9 mouse cellular contexts compared by ENCODE assay signal in genomic region chr2:154548688-154549087, GRCm38 (mm10). TPM values are rescaled to one million over a fixed set of nuclear protein-coding genes. Genes with fewer than 3 reads are reported as not detected.
A peak's percentile ranks its signal among the peaks of the same experiment; 100 is the strongest.
DNase-seq lines count a peak whose midpoint lies in the region; ATAC-seq and TF ChIP-seq lines count a peak whose summit lies in the region.
"Had no signal": no experiment of that assay in that cellular context is flagged by ENCODE, and none has a peak within 500 bp of the region (broad histone marks: within the 10 kb centered on the region; RNA-seq: fewer than 3 reads in every experiment).

No protein-coding gene starts in this region.

- TF ChIP-seq CTCF in lung, embryonic 14.5 days (IDR thresholded peaks at IDR 0.05; ENCODE audit: low read depth): no peak
- no peak for TF ChIP-seq CTCF in liver, adult 2 months (IDR thresholded peaks at IDR 0.05; ENCODE audit: low read depth, low read length)

- H3K27me3 ChIP-seq in lung, embryonic 14.5 days (ENCODE audit: insufficient read depth, low read length): peaks cover 27% of the 10 kb centered on the region
- peaks cover 9% of the 10 kb centered on the region for H3K27me3 ChIP-seq in liver, adult 2 months (ENCODE audit: control insufficient read depth, insufficient read depth, low read length)
- peaks cover 20% of the 10 kb centered on the region for H3K27me3 ChIP-seq in stomach, embryonic 16.5 days (ENCODE audit: control insufficient read depth, insufficient read depth, low read length)

- no peak for ATAC-seq in lung, embryonic 14.5 days (ENCODE audit: insufficient read depth)
- no peak for ATAC-seq in stomach, embryonic 16.5 days (ENCODE audit: insufficient read depth, low FRiP score)
- ATAC-seq in megakaryocyte progenitor cell, adult 5-6 weeks (replicated peaks; ENCODE audit: poor library complexity): no peak

- H3K4me2 ChIP-seq in lung, embryonic 14.5 days: peak overlapping the region; percentile 90; the same call in 1 of the 2 replicates
- H3K4me2 ChIP-seq in stomach, embryonic 16.5 days (ENCODE audit: low read depth, low read length): peak overlapping the region; percentile 63; the same call in 1 of the 2 replicates

- H3K9me3 ChIP-seq in lung, embryonic 14.5 days (ENCODE audit: low read depth, low read length): no peaks in the 10 kb centered on the region
- H3K9me3 ChIP-seq in stomach, embryonic 16.5 days (replicated peaks; ENCODE audit: control insufficient read depth, low read length): no peaks in the 10 kb centered on the region
- H3K9me3 ChIP-seq: limb, embryonic 15.5 days had no signal

- DNase-seq in adrenal gland, postnatal 14 days: peak; percentile 65
- DNase-seq in adrenal gland, adult 8-10 months: no peak
- DNase-seq in lung, embryonic 14.5 days: peak; percentile 38
- DNase-seq in lung, adult 18-20 months: no peak
- peak; percentile 38 for DNase-seq in liver, adult 2 months (ENCODE audit: extremely low read depth, low read depth, low spot score)
- no peak for DNase-seq in layer of hippocampus, adult 11-12 months (ENCODE audit: low spot score)

- H3K4me1 ChIP-seq in lung, embryonic 14.5 days (ENCODE audit: insufficient read depth): peaks cover 17% of the 10 kb centered on the region
- peaks cover 5% of the 10 kb centered on the region for H3K4me1 ChIP-seq in liver, adult 2 months (ENCODE audit: control insufficient read depth, insufficient read depth, low read length)
- H3K4me1 ChIP-seq in stomach, embryonic 16.5 days (ENCODE audit: control insufficient read depth, insufficient read depth, low read length): peaks cover 10% of the 10 kb centered on the region; the same call in 1 of the 2 replicates

- no peaks in the 10 kb centered on the region for H3K79me2 ChIP-seq in liver, adult 2 months (ENCODE audit: control insufficient read depth, insufficient read depth, low read length)

- 57% methylated on average over 3 of the region's 3 CpGs for WGBS in lung, embryonic 14.5 days
- 68% methylated on average over 3 of the region's 3 CpGs for WGBS in liver, adult 2 months
- 55% methylated on average over 3 of the region's 3 CpGs for WGBS in stomach, embryonic 16.5 days

- no peak for TF ChIP-seq POLR2A in liver, adult 2 months (IDR thresholded peaks at IDR 0.05; ENCODE audit: extremely low read depth, insufficient read depth, low read length)

- no peak overlapping the region for H3K9ac ChIP-seq in lung, embryonic 14.5 days
- H3K9ac ChIP-seq in liver, adult 2 months (ENCODE audit: low read depth, low read length): no peak overlapping the region
- H3K9ac ChIP-seq in stomach, embryonic 16.5 days (ENCODE audit: low read length): peak overlapping the region; percentile 64; the same call in 1 of the 2 replicates

- no peak overlapping the region for H3K4me3 ChIP-seq in lung, embryonic 14.5 days (ENCODE audit: low read depth, low read length)
- no peak overlapping the region for H3K4me3 ChIP-seq in liver, adult 2 months (ENCODE audit: insufficient read depth, low read depth, low read length)
- H3K4me3 ChIP-seq in stomach, embryonic 16.5 days (replicated peaks; ENCODE audit: low read length): no peak overlapping the region

- no peak overlapping the region for H3K27ac ChIP-seq in lung, embryonic 14.5 days (ENCODE audit: low read depth)
- no peak overlapping the region for H3K27ac ChIP-seq in liver, adult 2 months (replicated peaks; ENCODE audit: insufficient read depth, low read depth, low read length)
- no peak overlapping the region for H3K27ac ChIP-seq in stomach, embryonic 16.5 days (ENCODE audit: low read length)
- H3K27ac ChIP-seq: limb, embryonic 15.5 days had no signal

- 0 out of 2 replicates have a peak, but pooled peaks cover 3% of the 10 kb centered on the region for H3K36me3 ChIP-seq in lung, embryonic 14.5 days (ENCODE audit: insufficient read depth)
- H3K36me3 ChIP-seq in liver, adult 2 months (ENCODE audit: control insufficient read depth, insufficient read depth, low read length): no peaks in the 10 kb centered on the region
- H3K36me3 ChIP-seq in stomach, embryonic 16.5 days (ENCODE audit: control insufficient read depth, insufficient read depth, low read length): no peaks in the 10 kb centered on the region
- H3K36me3 ChIP-seq: limb, embryonic 15.5 days had no signal

RNA-seq across cellular contexts. Expression of gene 1700003F12Rik, which starts 1.8 kb away (rescaled TPM):
- total RNA-seq in adrenal gland, postnatal 14 days (2021): 0.56 TPM in 1 of 2 replicates, not detected in the other
- under 1 TPM in 2 of 4 experiments, not detected in 2; 0.46 to 0.71 TPM for total RNA-seq in adrenal gland, adult 8-10 months (2022)
- 1.2 and 1.4 TPM in 2 replicates for polyA plus RNA-seq in lung, embryonic 14.5 days (2014; fragmentation: Nextera tagmentation; extraction: Ambion mirVana)
- not detected in 2 replicates for total RNA-seq in liver, adult 2 months (2014; rRNA removed)
- polyA plus RNA-seq in liver, adult 2 months (2012; rRNA removed): 0.54 TPM in 2 replicates
- 0.59 and 1.6 TPM in 2 replicates for polyA plus RNA-seq in stomach, embryonic 16.5 days (2015; fragmentation: Nextera tagmentation; extraction: Ambion mirVana)
- not detected in 2 replicates for total RNA-seq in megakaryocyte progenitor cell, adult 5-6 weeks (2015)
- not detected in 2 replicates for total RNA-seq in megakaryocyte progenitor cell, adult 5-6 weeks (2017)

RNA-seq across cellular contexts. Expression of gene Actl10, which starts 2.9 kb away (rescaled TPM):
- not detected in 2 replicates for total RNA-seq in adrenal gland, postnatal 14 days (2021)
- under 1 TPM in 2 of 4 experiments, not detected in 2; 0.17 to 0.31 TPM for total RNA-seq in adrenal gland, adult 8-10 months (2022)
- polyA plus RNA-seq in lung, embryonic 14.5 days (2014; fragmentation: Nextera tagmentation; extraction: Ambion mirVana): 0.36 and 0.37 TPM in 2 replicates
- total RNA-seq in liver, adult 2 months (2014; rRNA removed): 0.09 and 0.13 TPM in 2 replicates
- not detected in 2 replicates for polyA plus RNA-seq in liver, adult 2 months (2012; rRNA removed)
- 0.14 TPM in 1 of 2 replicates, not detected in the other for polyA plus RNA-seq in stomach, embryonic 16.5 days (2015; fragmentation: Nextera tagmentation; extraction: Ambion mirVana)
- not detected in 2 replicates for total RNA-seq in megakaryocyte progenitor cell, adult 5-6 weeks (2015)
- total RNA-seq in megakaryocyte progenitor cell, adult 5-6 weeks (2017): 0.27 TPM in 1 of 2 replicates, not detected in the other

RNA-seq across cellular contexts. Expression of gene Necab3, which starts 10.0 kb away (rescaled TPM):
- 2.3 and 3.9 TPM in 2 replicates for total RNA-seq in adrenal gland, postnatal 14 days (2021)
- total RNA-seq in adrenal gland, adult 8-10 months (2022): 1 to 10 TPM in 3 of 4 experiments, under 1 TPM in 1; 0.41 to 3.1 (median 2.6) TPM
- 2.6 and 3.2 TPM in 2 replicates for polyA plus RNA-seq in lung, embryonic 14.5 days (2014; fragmentation: Nextera tagmentation; extraction: Ambion mirVana)
- total RNA-seq in liver, adult 2 months (2014; rRNA removed): 0.09 and 0.13 TPM in 2 replicates
- 0.09 TPM in 1 of 2 replicates, not detected in the other for polyA plus RNA-seq in liver, adult 2 months (2012; rRNA removed)
- polyA plus RNA-seq in stomach, embryonic 16.5 days (2015; fragmentation: Nextera tagmentation; extraction: Ambion mirVana): 1.4 and 1.7 TPM in 2 replicates
- total RNA-seq in megakaryocyte progenitor cell, adult 5-6 weeks (2015): 1.4 and 3.9 TPM in 2 replicates
- 1.3 and 1.7 TPM in 2 replicates for total RNA-seq in megakaryocyte progenitor cell, adult 5-6 weeks (2017)

RNA-seq across cellular contexts. Expression of gene E2f1, which starts 21.0 kb away (rescaled TPM):
- 12.1 and 12.2 TPM in 2 replicates for total RNA-seq in adrenal gland, postnatal 14 days (2021)
- 10 to 100 TPM in 3 of 4 experiments, 1 to 10 TPM in 1; 9.9 to 12.9 (median 12.0) TPM for total RNA-seq in adrenal gland, adult 8-10 months (2022)
- polyA plus RNA-seq in lung, embryonic 14.5 days (2014; fragmentation: Nextera tagmentation; extraction: Ambion mirVana): 12.4 and 13.6 TPM in 2 replicates
- 1.1 and 2.3 TPM in 2 replicates for total RNA-seq in liver, adult 2 months (2014; rRNA removed)
- polyA plus RNA-seq in liver, adult 2 months (2012; rRNA removed): 2.4 and 3.8 TPM in 2 replicates
- polyA plus RNA-seq in stomach, embryonic 16.5 days (2015; fragmentation: Nextera tagmentation; extraction: Ambion mirVana): 8.1 and 9.3 TPM in 2 replicates
- 21.2 and 23.7 TPM in 2 replicates for total RNA-seq in megakaryocyte progenitor cell, adult 5-6 weeks (2015)
- total RNA-seq in megakaryocyte progenitor cell, adult 5-6 weeks (2017): 14.1 and 14.2 TPM in 2 replicates

RNA-seq across cellular contexts. Expression of gene Pxmp4, which starts 54.8 kb away (rescaled TPM):
- 41.9 and 44.4 TPM in 2 replicates for total RNA-seq in adrenal gland, postnatal 14 days (2021)
- total RNA-seq in adrenal gland, adult 8-10 months (2022): 10 to 100 TPM; 28.8 to 36.5 (median 32.1) TPM
- 24.1 and 25.9 TPM in 2 replicates for polyA plus RNA-seq in lung, embryonic 14.5 days (2014; fragmentation: Nextera tagmentation; extraction: Ambion mirVana)
- 39.9 and 51.1 TPM in 2 replicates for total RNA-seq in liver, adult 2 months (2014; rRNA removed)
- 127 and 134 TPM in 2 replicates for polyA plus RNA-seq in liver, adult 2 months (2012; rRNA removed)
- 32.4 and 35.1 TPM in 2 replicates for polyA plus RNA-seq in stomach, embryonic 16.5 days (2015; fragmentation: Nextera tagmentation; extraction: Ambion mirVana)
- total RNA-seq in megakaryocyte progenitor cell, adult 5-6 weeks (2015): 14.6 and 14.9 TPM in 2 replicates
- 9.2 and 10.7 TPM in 2 replicates for total RNA-seq in megakaryocyte progenitor cell, adult 5-6 weeks (2017)

Comparison
In these comparisons a context has a peak if more than half of its experiments do, and no peak if none do; other contexts are left out.
1. DNase-seq: peak in adrenal gland, postnatal 14 days (single experiment), lung, embryonic 14.5 days (single experiment) and liver, adult 2 months (single experiment); none in adrenal gland, adult 8-10 months (single experiment), lung, adult 18-20 months (0 of 2) and layer of hippocampus, adult 11-12 months (single experiment).